Mouse (Mus musculus): ENCODE results near the gene Gm28047.

DNA sequence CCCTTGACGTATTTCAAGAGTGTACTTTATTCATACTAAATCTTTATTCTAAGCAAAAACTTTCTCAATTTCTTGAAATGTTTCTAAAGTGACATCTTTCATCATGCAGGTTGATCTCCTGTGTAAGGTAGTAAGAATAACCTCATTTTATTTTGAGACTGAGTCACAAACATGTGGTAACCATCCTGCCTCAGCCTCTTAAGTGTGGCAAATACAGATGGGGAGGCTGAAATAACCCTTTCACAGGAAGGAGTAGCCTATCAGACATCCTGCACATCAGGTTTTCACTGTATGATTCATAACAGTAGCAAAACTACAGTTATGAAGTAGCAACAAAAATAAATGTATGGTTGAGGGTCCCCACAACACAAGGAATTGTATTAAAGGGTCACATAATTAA is 69.3 kb downstream of the Gm28047 start:
- TF ChIP-seq CTCF (IDR thresholded peaks at IDR 0.05; ENCODE audit: insufficient read depth, low read depth, low read length), result no peak
- no peak for TF ChIP-seq POLR2A (IDR thresholded peaks at IDR 0.05; ENCODE audit: insufficient read depth, low read depth, low read length)

Data from olfactory bulb, adult 2 months (tissue).